Comparison of ENCODE assay signal across 9 mouse cellular contexts in genomic region chr11:75139122-75139963, GRCm38 (mm10). TPM values are rescaled to one million over a fixed set of nuclear protein-coding genes. Genes with fewer than 3 reads are reported as not detected.
A peak's percentile ranks its signal among the peaks of the same experiment; 100 is the strongest.
DNase-seq lines count a peak whose midpoint lies in the region; ATAC-seq and TF ChIP-seq lines count a peak whose summit lies in the region.
"Had no signal": no experiment of that assay in that cellular context is flagged by ENCODE, and none has a peak within 500 bp of the region (broad histone marks: within the 10 kb centered on the region; RNA-seq: fewer than 3 reads in every experiment).

No protein-coding gene starts in this region.

- no peak for DNase-seq in left cerebral cortex, adult 2 months (ENCODE audit: extremely low spot score in 1 of 2, low spot score in 2 of 2)
- no peak for DNase-seq in left cerebral cortex, adult 8-10 months (ENCODE audit: low spot score in 2 of 2)
- peak; percentile 74 for DNase-seq in forelimb bud, embryonic 11.5 days (ENCODE audit: low read depth, low spot score)
- DNase-seq in hindbrain, embryonic 11.5 days (ENCODE audit: low spot score), result peak; percentile 47
- DNase-seq in skeletal muscle tissue, adult 2 months (ENCODE audit: low read depth, low spot score), result peak; percentile 89
- DNase-seq in right cerebral cortex, postnatal 25 days, result no peak
- no peak for DNase-seq in natural killer cell, adult 2 months (ENCODE audit: low spot score in 2 of 2)

- TF ChIP-seq CTCF in left cerebral cortex, adult 2 months (IDR thresholded peaks at IDR 0.05), result no peak; the same call in 1 of the 2 replicates

- peak overlapping the region; percentile 25; the same call in 1 of the 2 replicates for H3K27ac ChIP-seq in left cerebral cortex, adult 2 months
- H3K27ac ChIP-seq in hindbrain, embryonic 11.5 days (ENCODE audit: low read depth, low read length), result 0 out of 2 replicates have a peak overlapping the region, but pooled peaks have one; percentile 43
- peak overlapping the region; percentile 85 for H3K27ac ChIP-seq in limb, embryonic 13.5 days

- H3K9me3 ChIP-seq in hindbrain, embryonic 11.5 days (ENCODE audit: control insufficient read depth, low read length), result no peaks in the 10 kb centered on the region
- H3K9me3 ChIP-seq in limb, embryonic 13.5 days, result no peaks in the 10 kb centered on the region
- H3K9me3 ChIP-seq: G1E had no signal

- ATAC-seq in hindbrain, embryonic 11.5 days (ENCODE audit: low FRiP score), result no peak
- peak; percentile 76 for ATAC-seq in limb, embryonic 13.5 days (ENCODE audit: low FRiP score, low read depth)

- H3K9ac ChIP-seq in hindbrain, embryonic 11.5 days (ENCODE audit: low read depth, low read length), result no peak overlapping the region
- H3K9ac ChIP-seq in limb, embryonic 13.5 days, result no peak overlapping the region

- 52% methylated on average over 11 of the region's 11 CpGs for WGBS in hindbrain, embryonic 11.5 days
- WGBS in limb, embryonic 13.5 days, result 10% methylated on average over 11 of the region's 11 CpGs

- H3K4me2 ChIP-seq in hindbrain, embryonic 11.5 days (replicated peaks; ENCODE audit: low read depth, low read length), result no peak overlapping the region
- peak overlapping the region; percentile 25 for H3K4me2 ChIP-seq in limb, embryonic 13.5 days (replicated peaks)

- H3K27me3 ChIP-seq in hindbrain, embryonic 11.5 days (ENCODE audit: control insufficient read depth, insufficient read depth, low read length), result no peaks in the 10 kb centered on the region
- no peaks in the 10 kb centered on the region for H3K27me3 ChIP-seq in limb, embryonic 13.5 days

- intact Hi-C loops in left cerebral cortex, adult 2 months (cut with DNase I), result no loop called here

- 0 out of 2 replicates have a peak, but pooled peaks cover 2% of the 10 kb centered on the region for H3K4me1 ChIP-seq in hindbrain, embryonic 11.5 days (replicated peaks; ENCODE audit: control insufficient read depth, insufficient read depth, low read length)
- H3K4me1 ChIP-seq in limb, embryonic 13.5 days, result peaks cover 91% of the 10 kb centered on the region

- H3K36me3 ChIP-seq in hindbrain, embryonic 11.5 days (ENCODE audit: control insufficient read depth, insufficient read depth, low read length), result no peaks in the 10 kb centered on the region; the same call in 1 of the 2 replicates
- H3K36me3 ChIP-seq in limb, embryonic 13.5 days, result peaks cover 21% of the 10 kb centered on the region

- H3K4me3 ChIP-seq in left cerebral cortex, adult 2 months, result no peak overlapping the region
- H3K4me3 ChIP-seq in hindbrain, embryonic 11.5 days (ENCODE audit: low read depth, low read length), result no peak overlapping the region
- no peak overlapping the region for H3K4me3 ChIP-seq in limb, embryonic 13.5 days

RNA-seq across cellular contexts. Expression of gene Hic1, which starts 30.0 kb away (rescaled TPM):
- total RNA-seq in left cerebral cortex, adult 2 months (2021), result 1 to 10 TPM; 3.3 to 3.9 TPM
- 1 to 10 TPM; 3.2 to 3.7 (median 3.4) TPM for total RNA-seq in left cerebral cortex, adult 8-10 months (2022)
- polyA plus RNA-seq in hindbrain, embryonic 11.5 days (2014; fragmentation: Nextera tagmentation; extraction: Ambion mirVana), result 0.90 and 1.5 TPM in 2 replicates
- 28.2 and 29.3 TPM in 2 replicates for polyA plus RNA-seq in limb, embryonic 13.5 days (2015; fragmentation: Nextera tagmentation; extraction: Ambion mirVana)

RNA-seq across cellular contexts. Expression of gene Ovca2, which starts 39.3 kb away (rescaled TPM):
- total RNA-seq in left cerebral cortex, adult 2 months (2021), result 10 to 100 TPM; 12.1 to 12.7 TPM
- 10 to 100 TPM; 12.8 to 13.5 (median 13.2) TPM for total RNA-seq in left cerebral cortex, adult 8-10 months (2022)
- polyA plus RNA-seq in hindbrain, embryonic 11.5 days (2014; fragmentation: Nextera tagmentation; extraction: Ambion mirVana), result 28.0 and 31.0 TPM in 2 replicates
- polyA plus RNA-seq in limb, embryonic 13.5 days (2015; fragmentation: Nextera tagmentation; extraction: Ambion mirVana), result 27.8 and 29.5 TPM in 2 replicates

RNA-seq across cellular contexts. Expression of gene Dph1, which starts 51.7 kb away (rescaled TPM):
- 10 to 100 TPM; 27.9 to 28.9 TPM for total RNA-seq in left cerebral cortex, adult 2 months (2021)
- 10 to 100 TPM; 22.7 to 28.7 (median 27.0) TPM for total RNA-seq in left cerebral cortex, adult 8-10 months (2022)
- polyA plus RNA-seq in hindbrain, embryonic 11.5 days (2014; fragmentation: Nextera tagmentation; extraction: Ambion mirVana), result 14.1 and 18.8 TPM in 2 replicates
- 23.9 and 24.9 TPM in 2 replicates for polyA plus RNA-seq in limb, embryonic 13.5 days (2015; fragmentation: Nextera tagmentation; extraction: Ambion mirVana)

RNA-seq across cellular contexts. Expression of gene Rtn4rl1, which starts 54.2 kb away (rescaled TPM):
- total RNA-seq in left cerebral cortex, adult 2 months (2021), result 10 to 100 TPM; 89.0 to 99.0 TPM
- 10 to 100 TPM; 67.2 to 72.6 (median 67.9) TPM for total RNA-seq in left cerebral cortex, adult 8-10 months (2022)
- 2.4 and 2.8 TPM in 2 replicates for polyA plus RNA-seq in hindbrain, embryonic 11.5 days (2014; fragmentation: Nextera tagmentation; extraction: Ambion mirVana)
- 2.3 and 3.1 TPM in 2 replicates for polyA plus RNA-seq in limb, embryonic 13.5 days (2015; fragmentation: Nextera tagmentation; extraction: Ambion mirVana)
- total RNA-seq: G1E had no signal
- polyA plus RNA-seq: G1E had no signal

Comparison
In these comparisons a context has a peak if more than half of its experiments do, and no peak if none do; other contexts are left out.
1. DNase-seq: peak in forelimb bud, embryonic 11.5 days (single experiment), hindbrain, embryonic 11.5 days (single experiment) and skeletal muscle tissue, adult 2 months (single experiment); none in left cerebral cortex, adult 2 months (0 of 2), left cerebral cortex, adult 8-10 months (0 of 2), right cerebral cortex, postnatal 25 days (single experiment) and natural killer cell, adult 2 months (0 of 2).
2. H3K27ac ChIP-seq: peak in every context shown above with its lines; median percentile 85 in limb, embryonic 13.5 days; 43 in hindbrain, embryonic 11.5 days; 25 in left cerebral cortex, adult 2 months.